Comparison of ENCODE assay signal across 18 mouse cellular contexts in the genomic region with DNA sequence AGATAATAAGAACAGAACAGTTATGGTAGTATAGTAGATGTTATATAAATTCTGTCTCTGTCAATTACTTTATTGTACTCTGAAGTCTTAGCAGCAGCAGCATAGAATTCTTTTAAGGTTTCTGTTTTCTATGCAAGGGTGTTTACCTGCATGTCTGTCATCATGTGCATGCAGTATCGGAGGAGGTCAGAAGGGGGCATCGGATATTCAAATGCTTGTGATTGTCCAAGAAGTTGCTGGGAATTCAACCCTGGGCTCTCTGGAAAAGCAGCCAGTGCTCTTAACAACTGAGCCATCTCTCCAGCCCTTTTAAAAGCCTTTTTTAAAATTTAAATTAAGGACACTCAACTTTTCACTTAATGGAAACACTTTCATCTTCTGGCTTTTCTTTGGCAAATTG. TPM values are rescaled to one million over a fixed set of nuclear protein-coding genes. Genes with fewer than 3 reads are reported as not detected.
DNase-seq lines count a peak whose midpoint lies in the region; TF ChIP-seq lines count a peak whose summit lies in the region.
"Had no signal": no experiment of that assay in that cellular context is flagged by ENCODE, and none has a peak within 500 bp of the region (broad histone marks: within the 10 kb centered on the region; RNA-seq: fewer than 3 reads in every experiment).

No protein-coding gene starts in this region.

- intact Hi-C loops in gastrocnemius, adult 2 months (cut with DNase I): no loop called here

- no peak for DNase-seq in gastrocnemius, adult 2 months
- DNase-seq in gastrocnemius, postnatal 25 days: no peak
- DNase-seq in spleen, adult 12 weeks (ENCODE audit: low spot score): peak; percentile 35
- no peak for DNase-seq in spleen, postnatal 14 days (ENCODE audit: low spot score in 2 of 2)
- peak; percentile 55 for DNase-seq in c-Kit-positive CD71-positive TER-119-negative erythroid progenitor cells, embryonic 14.5 days (ENCODE audit: low read depth)
- DNase-seq in urinary bladder, postnatal 4 days (ENCODE audit: low spot score in 2 of 2): no peak
- DNase-seq in Muller cell, postnatal 12 days (ENCODE audit: inconsistent ontology term): no peak
- no peak for DNase-seq in right cerebral cortex, adult 18-20 months
- DNase-seq: adrenal gland, postnatal 14 days; cerebellum, postnatal 25 days; heart, adult 18-20 months; heart, postnatal 14 days; layer of hippocampus, adult 9-11 months; liver, embryonic 13.5 days; midbrain, embryonic 14.5 days had no signal

- peak; percentile 18; the same call in 1 of the 2 replicates for TF ChIP-seq CTCF in gastrocnemius, adult 2 months (IDR thresholded peaks at IDR 0.05)

- H3K27ac ChIP-seq in gastrocnemius, adult 2 months: no peak overlapping the region
- H3K27ac ChIP-seq: embryonic facial prominence, embryonic 12.5 days; kidney, embryonic 15.5 days; liver, embryonic 13.5 days; macrophage had no signal

- H3K4me3 ChIP-seq in gastrocnemius, adult 2 months: no peak overlapping the region
- H3K4me3 ChIP-seq: embryonic facial prominence, embryonic 12.5 days; kidney, embryonic 15.5 days; liver, embryonic 13.5 days had no signal

RNA-seq across cellular contexts. Expression of a gene that starts 9.8 kb away (rescaled TPM):
- 10 to 100 TPM; 39.4 to 40.1 TPM for total RNA-seq in gastrocnemius, adult 2 months (2021)
- total RNA-seq in gastrocnemius, postnatal 25 days (2021): 10 to 100 TPM; 27.0 to 31.6 TPM

Comparison
In these comparisons a context has a peak if more than half of its experiments do, and no peak if none do; other contexts are left out.
1. DNase-seq: peak in spleen, adult 12 weeks (single experiment) and c-Kit-positive CD71-positive TER-119-negative erythroid progenitor cells, embryonic 14.5 days (single experiment); none in gastrocnemius, adult 2 months (single experiment), gastrocnemius, postnatal 25 days (single experiment), spleen, postnatal 14 days (0 of 2), urinary bladder, postnatal 4 days (0 of 2), Muller cell, postnatal 12 days (single experiment) and right cerebral cortex, adult 18-20 months (single experiment).